Mouse (Mus musculus): ENCODE measurements around the gene Lmtk3. TPM values are rescaled to one million over a fixed set of nuclear protein-coding genes. Genes with fewer than 3 reads are reported as not detected.

Lmtk3 gene
- polyA plus RNA-seq, 1 experiment, result 1.9 TPM

GRCm38 (mm10) chr7:45815323-45815983 lies 31.9 kb downstream of the Lmtk3 start:
- no peak overlapping the region for H3K4me3 ChIP-seq (ENCODE audit: low read depth, low read length)
- H3K4me1 ChIP-seq (ENCODE audit: control insufficient read depth, insufficient read depth, insufficient read length, low read length), result peaks cover 2% of the 10 kb centered on the region
- H3K27ac ChIP-seq (ENCODE audit: insufficient read depth, low read depth, low read length), result no peak overlapping the region
- no peaks in the 10 kb centered on the region for H3K27me3 ChIP-seq (ENCODE audit: control insufficient read depth, insufficient read depth, low read length)
- WGBS, result 78% methylated on average over 10 of the region's 10 CpGs
- peaks cover 22% of the 10 kb centered on the region for H3K36me3 ChIP-seq (ENCODE audit: control insufficient read depth, insufficient read depth, low read length)
- TF ChIP-seq CTCF (IDR thresholded peaks at IDR 0.05; ENCODE audit: extremely low read depth, insufficient read length, insufficient replicate concordance, low read depth, low read length) (no peak), POLR2A (IDR thresholded peaks at IDR 0.05; ENCODE audit: low read depth, low read length) (no peak)

GRCm38 (mm10) chr7:45815984-45816351 lies 32.4 kb downstream of the Lmtk3 start:
- TF ChIP-seq POLR2A (IDR thresholded peaks at IDR 0.05; ENCODE audit: low read depth, low read length) (no peak), CTCF (IDR thresholded peaks at IDR 0.05; ENCODE audit: extremely low read depth, insufficient read length, insufficient replicate concordance, low read depth, low read length) (no peak)
- no peak overlapping the region for H3K27ac ChIP-seq (ENCODE audit: insufficient read depth, low read depth, low read length)
- WGBS, result 63% methylated on average over 2 of the region's 2 CpGs

GRCm38 (mm10) chr7:45819843-45820242 lies 36.3 kb downstream of the Lmtk3 start:
- no peak overlapping the region for H3K27ac ChIP-seq (ENCODE audit: insufficient read depth, low read depth, low read length)
- no peak overlapping the region for H3K4me3 ChIP-seq (ENCODE audit: low read depth, low read length)
- no peaks in the 10 kb centered on the region; the same call in 1 of the 2 replicates for H3K4me1 ChIP-seq (ENCODE audit: control insufficient read depth, insufficient read depth, insufficient read length, low read length)
- peaks cover 4% of the 10 kb centered on the region; the same call in 1 of the 2 replicates for H3K36me3 ChIP-seq (ENCODE audit: control insufficient read depth, insufficient read depth, low read length)
- no peaks in the 10 kb centered on the region for H3K27me3 ChIP-seq (ENCODE audit: control insufficient read depth, insufficient read depth, low read length)
- TF ChIP-seq POLR2A (IDR thresholded peaks at IDR 0.05; ENCODE audit: low read depth, low read length), result no peak
- no peak for TF ChIP-seq CTCF (IDR thresholded peaks at IDR 0.05; ENCODE audit: extremely low read depth, insufficient read length, insufficient replicate concordance, low read depth, low read length)
- 30% methylated on average over 25 of the region's 25 CpGs for WGBS

More at GRCm38 (mm10) chr7:45815984-45816351, 32.4 kb downstream of the Lmtk3 start:
- Histone ChIP-seq H3K36me3 (ENCODE audit: control insufficient read depth, insufficient read depth, low read length) (peaks cover 17% of the 10 kb centered on the region), H3K4me3 (ENCODE audit: low read depth, low read length) (no peak overlapping the region), H3K4me1 (ENCODE audit: control insufficient read depth, insufficient read depth, insufficient read length, low read length) (peaks cover 2% of the 10 kb centered on the region), H3K27me3 (ENCODE audit: control insufficient read depth, insufficient read depth, low read length) (no peaks in the 10 kb centered on the region)

- Histone ChIP-seq H3K4me3 (ENCODE audit: low read depth, low read length) (no peak overlapping the region), H3K27ac (ENCODE audit: insufficient read depth, low read depth, low read length) (no peak overlapping the region), H3K36me3 (ENCODE audit: control insufficient read depth, insufficient read depth, low read length) (peaks cover 13% of the 10 kb centered on the region; the same call in 1 of the 2 replicates), H3K4me1 (ENCODE audit: control insufficient read depth, insufficient read depth, insufficient read length, low read length) (no peaks in the 10 kb centered on the region), H3K27me3 (ENCODE audit: control insufficient read depth, insufficient read depth, low read length) (no peaks in the 10 kb centered on the region)
- TF ChIP-seq CTCF (IDR thresholded peaks at IDR 0.05; ENCODE audit: extremely low read depth, insufficient read length, insufficient replicate concordance, low read depth, low read length) (no peak), POLR2A (IDR thresholded peaks at IDR 0.05; ENCODE audit: low read depth, low read length) (no peak)
These were observed 37.4 kb downstream of the Lmtk3 start for GRCm38 (mm10) chr7:45820913-45821312.

- Histone ChIP-seq H3K4me3 (ENCODE audit: low read depth, low read length) (no peak within 1 kb of the TSS), H3K27ac (ENCODE audit: insufficient read depth, low read depth, low read length) (no peak within 1 kb of the TSS), H3K36me3 (ENCODE audit: control insufficient read depth, insufficient read depth, low read length) (peaks cover 25% of the 10 kb centered on the region; the same call in 1 of the 2 replicates), H3K27me3 (ENCODE audit: control insufficient read depth, insufficient read depth, low read length) (no peaks in the 10 kb centered on the region), H3K4me1 (ENCODE audit: control insufficient read depth, insufficient read depth, insufficient read length, low read length) (no peaks in the 10 kb centered on the region)
- no peak for TF ChIP-seq CTCF (IDR thresholded peaks at IDR 0.05; ENCODE audit: extremely low read depth, insufficient read length, insufficient replicate concordance, low read depth, low read length)
- TF ChIP-seq POLR2A (IDR thresholded peaks at IDR 0.05; ENCODE audit: low read depth, low read length), result no peak
- 72% methylated on average over 7 of the region's 7 CpGs for WGBS
These were observed 41.1 kb downstream of the Lmtk3 start, which contains the start of gene Kcnj14 for GRCm38 (mm10) chr7:45824598-45824997. Gene Kcnj14 (minus strand): TSS chr7:45824782.

- 88% methylated on average over 7 of the region's 7 CpGs for WGBS
- H3K27me3 ChIP-seq (ENCODE audit: control insufficient read depth, insufficient read depth, low read length), result 0 out of 2 replicates have a peak, but pooled peaks cover 2% of the 10 kb centered on the region
- H3K27ac ChIP-seq (ENCODE audit: insufficient read depth, low read depth, low read length), result no peak overlapping the region
- H3K36me3 ChIP-seq (ENCODE audit: control insufficient read depth, insufficient read depth, low read length), result peaks cover 25% of the 10 kb centered on the region; the same call in 1 of the 2 replicates
- H3K4me3 ChIP-seq (ENCODE audit: low read depth, low read length), result no peak overlapping the region
- H3K4me1 ChIP-seq (ENCODE audit: control insufficient read depth, insufficient read depth, insufficient read length, low read length), result peaks cover 5% of the 10 kb centered on the region; the same call in 1 of the 2 replicates
- TF ChIP-seq POLR2A (IDR thresholded peaks at IDR 0.05; ENCODE audit: low read depth, low read length) (no peak), CTCF (IDR thresholded peaks at IDR 0.05; ENCODE audit: extremely low read depth, insufficient read length, insufficient replicate concordance, low read depth, low read length) (no peak)
These were observed 43.1 kb downstream of the Lmtk3 start for GRCm38 (mm10) chr7:45826631-45827030.

GRCm38 (mm10) chr7:45830427-45831127 lies 47.0 kb downstream of the Lmtk3 start, which contains the start of gene Grwd1:
Gene Grwd1 (minus strand): TSS chr7:45830944.
- Histone ChIP-seq H3K27me3 (ENCODE audit: control insufficient read depth, insufficient read depth, low read length) (peaks cover 36% of the 10 kb centered on the region), H3K36me3 (ENCODE audit: control insufficient read depth, insufficient read depth, low read length) (peaks cover 15% of the 10 kb centered on the region; the same call in 1 of the 2 replicates), H3K4me1 (ENCODE audit: control insufficient read depth, insufficient read depth, insufficient read length, low read length) (peaks cover 11% of the 10 kb centered on the region), H3K4me3 (ENCODE audit: low read depth, low read length) (peak within 1 kb of the TSS; percentile 74), H3K27ac (ENCODE audit: insufficient read depth, low read depth, low read length) (peak within 1 kb of the TSS; percentile 66)
- TF ChIP-seq CTCF (IDR thresholded peaks at IDR 0.05; ENCODE audit: extremely low read depth, insufficient read length, insufficient replicate concordance, low read depth, low read length) (no peak), POLR2A (IDR thresholded peaks at IDR 0.05; ENCODE audit: low read depth, low read length) (no peak)
- under 1% methylated on average over 35 of the region's 35 CpGs for WGBS
